ENCODE assay signal across 21 mouse cellular contexts in the genomic region with DNA sequence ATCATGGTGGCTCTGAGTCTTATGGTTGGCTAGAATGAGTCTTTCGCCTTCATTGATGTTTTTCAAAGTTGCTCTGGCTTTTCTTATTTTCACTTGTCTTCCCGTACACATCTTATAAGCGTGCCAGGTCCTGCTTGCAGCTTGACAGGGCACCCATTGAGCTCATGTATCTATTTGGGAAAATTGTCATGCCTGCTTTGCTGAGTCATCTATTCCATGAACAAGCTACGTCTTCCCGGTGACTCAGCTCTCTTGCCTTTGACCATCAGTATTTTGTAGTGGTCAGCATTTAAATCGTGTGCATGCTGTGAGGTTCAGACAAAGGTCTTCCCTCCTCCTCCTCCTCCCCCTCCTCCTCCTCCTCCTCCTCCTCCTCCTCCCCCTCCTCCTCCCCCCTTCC. TPM values are rescaled to one million over a fixed set of nuclear protein-coding genes. Genes with fewer than 3 reads are reported as not detected.
A peak's percentile ranks its signal among the peaks of the same experiment; 100 is the strongest.
DNase-seq lines count a peak whose midpoint lies in the region; ATAC-seq lines count a peak whose summit lies in the region.
"Had no signal": no experiment of that assay in that cellular context is flagged by ENCODE, and none has a peak within 500 bp of the region (broad histone marks: within the 10 kb centered on the region; RNA-seq: fewer than 3 reads in every experiment).

No protein-coding gene starts in this region.

- ATAC-seq in megakaryocyte, adult 5-6 weeks (ENCODE audit: poor library complexity, severe bottlenecking), result no peak
- ATAC-seq in granulocyte monocyte progenitor cell, adult 5-6 weeks (replicated peaks; ENCODE audit: poor library complexity, severe bottlenecking), result no peak
- ATAC-seq in hindbrain, embryonic 12.5 days (ENCODE audit: low FRiP score), result no peak
- ATAC-seq: CD4-positive, CD25-positive, alpha-beta regulatory T cell, adult 4 months; forebrain, embryonic 16.5 days; intestine, postnatal 0 days had no signal

- peak overlapping the region; percentile 62 for H3K4me3 ChIP-seq in megakaryocyte, embryonic 14.5 days (replicated peaks)
- H3K4me3 ChIP-seq in hindbrain, embryonic 12.5 days, result no peak overlapping the region
- H3K4me3 ChIP-seq: embryonic facial prominence, embryonic 12.5 days; forebrain, embryonic 12.5 days; heart, adult 2 months; heart, embryonic 12.5 days; hindbrain, embryonic 10.5 days; hindbrain, embryonic 15.5 days had no signal

- 76% methylated on average over 6 of the region's 6 CpGs for WGBS in hindbrain, embryonic 12.5 days

- H3K4me1 ChIP-seq in megakaryocyte, embryonic 14.5 days, result peaks cover 44% of the 10 kb centered on the region
- H3K4me1 ChIP-seq in hindbrain, embryonic 12.5 days, result peaks cover 3% of the 10 kb centered on the region; the same call in 1 of the 2 replicates
- H3K4me1 ChIP-seq: embryonic facial prominence, embryonic 12.5 days; forebrain, embryonic 12.5 days; hindbrain, embryonic 10.5 days; hindbrain, embryonic 15.5 days had no signal

- H3K27me3 ChIP-seq in megakaryocyte, embryonic 14.5 days (replicated peaks), result peaks cover 11% of the 10 kb centered on the region
- H3K27me3 ChIP-seq in hindbrain, embryonic 12.5 days, result no peaks in the 10 kb centered on the region
- H3K27me3 ChIP-seq: embryonic facial prominence, embryonic 12.5 days; forebrain, embryonic 12.5 days; heart, embryonic 12.5 days; hindbrain, embryonic 15.5 days had no signal

- H3K9me3 ChIP-seq in megakaryocyte, embryonic 14.5 days, result no peaks in the 10 kb centered on the region
- H3K9me3 ChIP-seq in hindbrain, embryonic 12.5 days (replicated peaks), result no peaks in the 10 kb centered on the region
- H3K9me3 ChIP-seq: embryonic facial prominence, embryonic 12.5 days; forebrain, embryonic 12.5 days; hindbrain, embryonic 10.5 days; hindbrain, embryonic 15.5 days had no signal

- no peaks in the 10 kb centered on the region for H3K36me3 ChIP-seq in megakaryocyte, embryonic 14.5 days (replicated peaks; ENCODE audit: low read length)
- no peaks in the 10 kb centered on the region for H3K36me3 ChIP-seq in hindbrain, embryonic 12.5 days
- H3K36me3 ChIP-seq: embryonic facial prominence, embryonic 12.5 days; forebrain, embryonic 12.5 days; heart, embryonic 12.5 days; hindbrain, embryonic 10.5 days; hindbrain, embryonic 15.5 days had no signal

- H3K9ac ChIP-seq in hindbrain, embryonic 12.5 days, result no peak overlapping the region
- H3K9ac ChIP-seq: embryonic facial prominence, embryonic 12.5 days; forebrain, embryonic 12.5 days; heart, embryonic 12.5 days; hindbrain, embryonic 15.5 days had no signal

- no peak overlapping the region for H3K4me2 ChIP-seq in hindbrain, embryonic 12.5 days (replicated peaks)
- H3K4me2 ChIP-seq: embryonic facial prominence, embryonic 12.5 days; forebrain, embryonic 12.5 days; heart, embryonic 12.5 days; hindbrain, embryonic 15.5 days had no signal

- DNase-seq in adrenal gland, adult (ENCODE audit: inconsistent age in 2 of 2, low spot score in 1 of 2), result peak; percentile 43 to 69
- DNase-seq in adrenal gland, postnatal 4 days (ENCODE audit: low spot score in 2 of 2), result no peak
- peak; percentile 57 for DNase-seq in MN1 (ENCODE audit: low spot score)
- DNase-seq in kidney, postnatal 36 days, result no peak
- DNase-seq: cerebellum, adult 11-12 months; cerebellum, adult 9-10 months; cerebellum, postnatal 25 days; gastrocnemius, postnatal 10 days had no signal

- H3K27ac ChIP-seq in hindbrain, embryonic 12.5 days, result no peak overlapping the region
- H3K27ac ChIP-seq: embryonic facial prominence, embryonic 12.5 days; forebrain, embryonic 12.5 days; hindbrain, embryonic 10.5 days; hindbrain, embryonic 15.5 days had no signal

RNA-seq across cellular contexts. Expression of a gene that starts 22.9 kb away (rescaled TPM):
- 10 to 100 TPM; 71.7 to 72.8 TPM for total RNA-seq in adrenal gland, postnatal 4 days (2021)
- polyA plus RNA-seq in megakaryocyte, embryonic 14.5 days (2012; ENCODE audit: insufficient read depth, low replicate concordance), result 14.8 and 55.2 TPM in 2 replicates
- total RNA-seq in megakaryocyte, adult 5-6 weeks (2015), result 25.3 and 25.7 TPM in 2 replicates
- 24.9 and 27.4 TPM in 2 replicates for total RNA-seq in megakaryocyte, adult 5-6 weeks (2017)
- total RNA-seq in granulocyte monocyte progenitor cell, adult 5-6 weeks (2014; fragmentation: Nextera tagmentation), result 15.7 and 20.5 TPM in 2 replicates
- total RNA-seq in granulocyte monocyte progenitor cell, adult 5-6 weeks (2017), result 23.3 and 25.3 TPM in 2 replicates
- 4.2 and 5.0 TPM in 2 replicates for polyA plus RNA-seq in hindbrain, embryonic 12.5 days (2016; fragmentation: Nextera tagmentation; extraction: Ambion mirVana)

Comparison
In these comparisons a context has a peak if more than half of its experiments do, and no peak if none do; other contexts are left out.
1. DNase-seq: peak in adrenal gland, adult (2 of 2) and MN1 (single experiment); none in adrenal gland, postnatal 4 days (0 of 2) and kidney, postnatal 36 days (0 of 2).